Mouse (Mus musculus): ENCODE data around the gene C330007P06Rik.
A peak's percentile ranks its signal among the peaks of the same experiment; 100 is the strongest.

Gene C330007P06Rik

GRCm38 (mm10) chrX:36837069-36837676 lies 36.7 kb downstream of the C330007P06Rik start:
- DNase-seq (ENCODE audit: low spot score in 2 of 2): no peak

- peak; percentile 39 to 59 for DNase-seq (ENCODE audit: low spot score in 2 of 2)
Observed at GRCm38 (mm10) chrX:36833397-36834084, 40.4 kb downstream of the C330007P06Rik start.

GRCm38 (mm10) chrX:36831632-36832031 lies 42.3 kb downstream of the C330007P06Rik start:
- no peak for DNase-seq (ENCODE audit: low spot score in 2 of 2)

GRCm38 (mm10) chrX:36830271-36830670 lies 43.6 kb downstream of the C330007P06Rik start:
- DNase-seq (ENCODE audit: low spot score in 2 of 2): no peak

- DNase-seq (ENCODE audit: low spot score in 2 of 2): no peak
Observed at GRCm38 (mm10) chrX:36826873-36827272, 47.0 kb downstream of the C330007P06Rik start.

GRCm38 (mm10) chrX:36825032-36825431 lies 48.9 kb downstream of the C330007P06Rik start:
- no peak for DNase-seq (ENCODE audit: low spot score in 2 of 2)

- DNase-seq (ENCODE audit: low spot score in 2 of 2): no peak
Observed at GRCm38 (mm10) chrX:36823932-36824711, 49.8 kb downstream of the C330007P06Rik start.

GRCm38 (mm10) chrX:36820201-36820600 lies 53.7 kb downstream of the C330007P06Rik start:
- peak in 1 of 2 experiments; percentile 28 for DNase-seq (ENCODE audit: low spot score in 2 of 2)

GRCm38 (mm10) chrX:36819575-36819974 lies 54.3 kb downstream of the C330007P06Rik start:
- no peak for DNase-seq (ENCODE audit: low spot score in 2 of 2)

GRCm38 (mm10) chrX:36816953-36817441 lies 56.9 kb downstream of the C330007P06Rik start:
- no peak for DNase-seq (ENCODE audit: low spot score in 2 of 2)

GRCm38 (mm10) chrX:36816368-36816899 lies 57.5 kb downstream of the C330007P06Rik start:
- DNase-seq (ENCODE audit: low spot score in 2 of 2): no peak

- no peak for DNase-seq (ENCODE audit: low spot score in 2 of 2)
Observed at GRCm38 (mm10) chrX:36815439-36815838, 58.5 kb downstream of the C330007P06Rik start.

- no peak for DNase-seq (ENCODE audit: low spot score in 2 of 2)
Observed at GRCm38 (mm10) chrX:36815022-36815421, 58.9 kb downstream of the C330007P06Rik start.

- no peak for DNase-seq (ENCODE audit: low spot score in 2 of 2)
Observed at GRCm38 (mm10) chrX:36814161-36814836, 59.6 kb downstream of the C330007P06Rik start.

- DNase-seq (ENCODE audit: low spot score in 2 of 2): no peak
Observed at GRCm38 (mm10) chrX:36811377-36811776, 62.5 kb downstream of the C330007P06Rik start.

- DNase-seq (ENCODE audit: low spot score in 2 of 2): no peak
Observed at GRCm38 (mm10) chrX:36808318-36808683, 65.6 kb downstream of the C330007P06Rik start.

- peak; percentile 84 to 85 for DNase-seq (ENCODE audit: low spot score in 2 of 2)
Observed at GRCm38 (mm10) chrX:36807360-36808317, 66.3 kb downstream of the C330007P06Rik start.

- no peak for DNase-seq (ENCODE audit: low spot score in 2 of 2)
Observed at GRCm38 (mm10) chrX:36805466-36806235, 68.3 kb downstream of the C330007P06Rik start.

- no peak for DNase-seq (ENCODE audit: low spot score in 2 of 2)
Observed at GRCm38 (mm10) chrX:36804196-36804595, 69.7 kb downstream of the C330007P06Rik start.

- DNase-seq (ENCODE audit: low spot score in 2 of 2): peak in 1 of 2 experiments; percentile 28
Observed at GRCm38 (mm10) chrX:36803189-36803588, 70.7 kb downstream of the C330007P06Rik start.
